Mouse (Mus musculus): ENCODE data around the gene Bag3.

DNA sequence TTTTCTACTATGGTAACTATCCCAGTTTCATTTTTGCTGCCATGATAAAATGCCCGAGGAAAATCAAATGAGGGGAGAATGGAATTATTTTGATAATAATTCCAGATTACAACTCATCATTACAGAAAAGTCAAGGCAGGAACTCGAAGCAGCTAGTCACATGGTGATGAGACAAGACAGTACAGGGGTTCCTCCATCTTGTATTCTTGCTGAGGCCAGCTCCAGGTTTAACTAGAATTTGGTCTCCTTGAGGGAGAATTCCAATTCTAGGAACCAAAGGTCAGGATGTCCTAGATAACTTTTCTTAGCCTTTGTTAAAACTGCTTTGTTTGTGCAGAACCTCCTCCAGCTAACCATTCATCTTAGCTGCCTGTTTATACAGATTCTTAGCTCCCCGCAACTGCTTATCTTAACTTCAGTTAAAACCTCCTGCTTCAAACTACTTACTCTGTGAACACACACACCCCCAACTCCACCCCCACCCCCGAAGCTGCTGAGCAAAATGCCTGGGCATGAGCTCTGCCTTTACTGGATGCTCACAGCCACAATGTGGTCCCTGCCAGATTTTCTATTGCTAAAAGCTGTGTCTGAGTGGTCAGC, 64.0 kb downstream of the Bag3 start:
- TF ChIP-seq TAL1 (IDR thresholded peaks at IDR 0.05; ENCODE audit: low read length) (no peak), GATA1 (IDR thresholded peaks at IDR 0.05; ENCODE audit: low read length) (no peak)
